Mouse (Mus musculus) forebrain, postnatal 0 days (tissue): ENCODE data around the gene Zyg11b. TPM values are rescaled to one million over a fixed set of nuclear protein-coding genes. Genes with fewer than 3 reads are reported as not detected.

ENCODE experiments used
- ATAC-seq: fragments of 200-750 bp; cut with Nextera tagmentation; 2 replicates; pipeline ENCODE4 v1.8.0; 2017; ENCODE audit warnings: mild to moderate bottlenecking, moderate library complexity
- DNase-seq: peaks from one replicate; pipeline ENCODE4 v3.0.0-alpha.2; 2015
- H3K27ac ChIP-seq: fragments of 300-500 bp; sonication (generic); 2 replicates; pipeline ENCODE4 v1.5.1; 2014; ENCODE audit warnings: low read depth, mild to moderate bottlenecking, antibody characterized with exemption, low read length, moderate library complexity, mixed read lengths
- H3K27me3 ChIP-seq: fragments of 300-500 bp; sonication (generic); 2 replicates; pipeline ENCODE4 v1.6.1; 2014; ENCODE audit warnings: mild to moderate bottlenecking, low read length, mixed read lengths; ENCODE audit not compliant: insufficient read depth
- H3K36me3 ChIP-seq: fragments of 300-500 bp; sonication (generic); 2 replicates; pipeline ENCODE4 v1.6.1; 2014; ENCODE audit warnings: mild to moderate bottlenecking, moderate library complexity; ENCODE audit not compliant: insufficient read depth
- H3K4me1 ChIP-seq: fragments of 300-500 bp; sonication (generic); 2 replicates; pipeline ENCODE4 v1.6.1; 2014; ENCODE audit warnings: antibody characterized with exemption; ENCODE audit not compliant: insufficient read depth
- H3K4me2 ChIP-seq: fragments of 300-500 bp; sonication (generic); 2 replicates; pipeline ENCODE4 v1.6.1; 2014; ENCODE audit warnings: low read depth, mild to moderate bottlenecking, moderate library complexity
- H3K4me3 ChIP-seq: fragments of 300-500 bp; sonication (generic); 2 replicates; pipeline ENCODE4 v1.5.1; 2014; ENCODE audit warnings: low read depth, low read length, mixed read lengths
- H3K9ac ChIP-seq: fragments of 300-500 bp; sonication (generic); 2 replicates; pipeline ENCODE4 v1.6.1; 2014; ENCODE audit warnings: mild to moderate bottlenecking
- H3K9me3 ChIP-seq: fragments of 300-500 bp; sonication (generic); 2 replicates; pipeline ENCODE4 v1.6.1; 2016; ENCODE audit warnings: low read length
- CTCF ChIP-seq: sonication (generic); IDR thresholded peaks from 2 replicates; pipeline ENCODE4 v1.5.1; 2016; ENCODE audit warnings: antibody characterized with exemption, control low read depth, low read depth
- WGBS: fragments of 180-500 bp; shearing (Covaris S2); extraction: QIAGEN DNeasy Blood & Tissue Kit; methylation state at CpG from one replicate; pipeline ENCODE4 v1.1.7; 2014; 5-methylcytosine and 5-hydroxymethylcytosine counted together
- polyA plus RNA-seq: library from polyadenylated mRNA; unstranded; fragments of >200 nt; fragmentation: Nextera tagmentation; extraction: Ambion mirVana; gene quantifications from 2 replicates; pipeline ENCODE4 v1.2.1, GENCODE M21; 2015
- total RNA-seq: library from RNA; depleted of rRNA; stranded (reverse); fragments of >200 nt; gene quantifications from 2 replicates; pipeline ENCODE4 v1.2.3, GENCODE M21; 2014

The Zyg11b gene
- total and polyA plus RNA-seq, 2 experiments from 2014 or later = 23.8 to 151 TPM

DNA sequence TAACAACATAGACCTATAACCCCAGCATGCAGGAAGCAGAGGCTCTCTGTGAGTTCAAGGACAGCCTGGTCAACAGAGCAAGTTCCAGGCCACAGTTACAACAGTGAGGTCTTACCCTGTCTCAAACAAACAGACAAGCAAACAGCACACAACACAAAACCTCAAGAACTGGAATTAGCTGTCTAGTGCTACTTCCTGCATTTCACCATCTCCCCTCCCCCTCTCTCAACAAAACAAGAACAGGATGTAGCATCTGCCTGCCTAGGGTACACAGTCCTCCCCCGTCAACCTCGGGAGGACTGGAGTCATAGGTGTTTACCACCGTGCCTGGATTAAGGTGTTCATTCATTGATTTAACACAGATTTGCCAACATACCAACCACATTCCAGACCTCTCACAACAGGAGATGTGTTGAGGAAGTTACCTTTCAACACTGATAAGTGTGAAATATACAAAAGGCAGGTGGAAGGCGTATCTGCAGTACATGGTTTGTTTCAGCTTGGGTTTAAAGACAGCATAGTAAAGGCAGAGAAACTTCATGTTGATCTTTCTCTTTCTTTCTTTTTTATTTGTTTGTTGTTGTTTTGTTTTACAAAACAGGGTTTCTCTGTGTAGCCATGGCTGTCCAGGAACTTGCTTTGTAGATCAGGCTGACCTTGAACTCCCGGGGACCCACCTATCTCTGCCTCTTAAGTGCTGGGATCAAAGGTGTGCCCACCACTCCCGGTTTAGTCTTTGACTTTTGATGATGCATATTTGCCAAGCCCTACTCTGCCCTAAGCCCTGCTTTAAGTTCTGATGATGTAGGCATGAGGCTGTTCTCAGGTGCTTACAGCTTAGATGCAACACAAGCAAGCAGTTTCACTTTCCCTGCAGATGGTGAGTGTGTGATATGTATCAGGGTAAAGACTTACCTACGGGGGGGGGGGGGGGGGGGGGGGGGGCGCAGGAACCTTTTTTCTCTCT is 18.0 kb upstream of the Zyg11b start:
- no peak for TF ChIP-seq CTCF
- DNase-seq (no peak), ATAC-seq (no peak)
- no peak overlapping the region for H3K9ac ChIP-seq
- H3K27ac ChIP-seq = no peak overlapping the region
- H3K9me3 ChIP-seq = no peaks in the 10 kb centered on the region
- H3K4me1 ChIP-seq = no peaks in the 10 kb centered on the region
- no peaks in the 10 kb centered on the region for H3K27me3 ChIP-seq
- H3K4me2 ChIP-seq = no peak overlapping the region
- 93% methylated on average over 7 of the region's 8 CpGs for whole genome bisulfite sequencing
- H3K4me3 ChIP-seq = no peak overlapping the region
- H3K36me3 ChIP-seq = no peaks in the 10 kb centered on the region

DNA sequence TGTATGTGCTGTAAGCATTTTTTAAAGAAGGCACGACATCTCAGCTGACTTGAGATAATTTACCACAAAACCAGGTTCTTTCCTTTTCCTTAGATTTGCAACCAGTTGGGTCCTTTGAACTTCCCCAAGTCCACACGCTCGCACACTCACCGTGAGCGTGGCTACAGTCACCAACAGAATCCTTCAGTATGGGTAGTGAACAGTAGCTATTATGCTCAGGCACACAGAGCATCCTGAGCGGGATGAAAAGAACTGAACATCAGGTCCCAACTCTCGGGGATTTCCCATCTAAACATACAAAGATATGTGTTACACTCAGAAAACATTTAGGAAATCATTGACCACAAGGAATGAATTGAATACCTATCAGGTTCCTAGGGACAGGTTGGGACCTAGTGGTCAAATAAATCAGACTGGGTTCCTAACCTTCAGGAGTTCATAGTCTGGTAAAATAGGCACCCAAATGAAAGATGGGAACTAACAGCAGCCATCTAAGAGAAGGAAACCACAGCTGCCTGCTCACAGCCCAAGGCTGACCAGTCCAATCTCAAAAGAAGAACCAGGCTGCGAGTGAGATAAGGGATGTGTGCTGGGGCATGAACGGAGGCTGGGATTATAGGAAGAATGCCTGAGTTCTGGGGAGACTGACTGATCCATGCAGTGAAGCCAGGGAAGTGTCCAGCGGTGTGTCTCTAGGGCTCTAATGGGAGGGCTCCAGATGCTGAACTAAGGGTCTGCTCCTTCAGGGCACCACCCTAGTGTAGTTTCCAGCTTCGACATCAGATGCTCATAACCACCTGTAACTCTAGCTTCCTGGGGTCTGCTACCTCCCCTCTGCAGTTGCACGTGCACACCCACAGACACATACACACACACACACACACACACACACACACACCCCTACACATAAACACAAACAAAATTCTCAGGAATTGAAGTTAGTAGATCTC is 17.0 kb upstream of the Zyg11b start:
- H3K27ac ChIP-seq = no peak overlapping the region
- no peak for ATAC-seq
- H3K27me3 ChIP-seq = no peaks in the 10 kb centered on the region
- no peaks in the 10 kb centered on the region for H3K9me3 ChIP-seq
- H3K9ac ChIP-seq = no peak overlapping the region
- 83% methylated on average over 12 of the region's 12 CpGs for WGBS
- no peaks in the 10 kb centered on the region for H3K36me3 ChIP-seq
- DNase-seq = no peak
- no peaks in the 10 kb centered on the region for H3K4me1 ChIP-seq
- no peak for TF ChIP-seq CTCF
- H3K4me2 ChIP-seq = no peak overlapping the region
- no peak overlapping the region for H3K4me3 ChIP-seq

DNA sequence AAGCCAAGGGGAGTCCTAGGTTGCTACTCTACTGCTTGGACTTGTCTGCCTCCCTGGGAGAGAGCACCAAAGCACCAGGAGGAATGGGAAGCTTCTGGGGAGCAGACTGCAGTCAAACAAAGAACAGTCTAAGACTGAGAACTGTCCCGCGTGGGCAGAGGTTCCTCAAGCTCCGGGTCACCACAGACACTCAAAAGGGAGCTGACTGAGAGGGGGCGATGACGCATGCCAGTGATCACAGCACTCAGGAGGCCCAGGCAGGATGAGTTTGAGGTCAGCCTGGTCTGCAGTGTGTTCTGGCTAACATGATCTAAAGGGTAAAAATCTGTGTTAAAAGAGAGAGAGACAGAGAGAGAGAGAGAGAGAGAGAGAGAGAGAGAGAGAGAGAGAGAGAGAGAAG is 13.1 kb upstream of the Zyg11b start:
- Histone ChIP-seq H3K4me2 (no peak overlapping the region), H3K9ac (no peak overlapping the region), H3K4me1 (no peaks in the 10 kb centered on the region), H3K27ac (no peak overlapping the region), H3K27me3 (no peaks in the 10 kb centered on the region), H3K36me3 (no peaks in the 10 kb centered on the region), H3K9me3 (no peaks in the 10 kb centered on the region), H3K4me3 (no peak overlapping the region)
- DNase-seq = no peak
- WGBS = 58% methylated on average over 5 of the region's 5 CpGs
- ATAC-seq = no peak
- TF ChIP-seq CTCF = no peak

DNA sequence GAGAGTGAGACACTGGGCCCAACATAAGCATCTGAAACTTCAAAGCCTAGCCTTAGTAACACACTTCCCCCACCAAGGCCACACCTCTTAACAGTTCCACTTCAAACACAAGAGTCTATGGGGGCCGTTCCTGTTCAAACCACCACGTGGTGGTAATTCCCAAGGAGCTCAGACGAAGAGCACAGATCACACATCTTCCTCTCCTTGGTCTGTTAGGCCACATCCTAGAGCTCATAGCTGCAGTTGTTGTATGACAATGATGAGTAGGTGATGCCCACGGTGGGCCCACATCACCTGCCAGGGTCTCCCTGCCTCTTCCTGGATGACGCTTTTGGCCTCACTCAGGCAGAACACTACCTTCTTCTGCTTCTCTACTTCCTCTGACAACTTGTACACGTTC is 9.8 kb upstream of the Zyg11b start:
- Histone ChIP-seq H3K4me1 (no peaks in the 10 kb centered on the region), H3K27ac (no peak overlapping the region), H3K27me3 (no peaks in the 10 kb centered on the region), H3K9ac (no peak overlapping the region), H3K4me3 (no peak overlapping the region), H3K9me3 (no peaks in the 10 kb centered on the region), H3K36me3 (no peaks in the 10 kb centered on the region), H3K4me2 (no peak overlapping the region)
- WGBS = 82% methylated on average over 6 of the region's 6 CpGs
- DNase-seq = no peak
- TF ChIP-seq CTCF = no peak
- no peak for ATAC-seq

DNA sequence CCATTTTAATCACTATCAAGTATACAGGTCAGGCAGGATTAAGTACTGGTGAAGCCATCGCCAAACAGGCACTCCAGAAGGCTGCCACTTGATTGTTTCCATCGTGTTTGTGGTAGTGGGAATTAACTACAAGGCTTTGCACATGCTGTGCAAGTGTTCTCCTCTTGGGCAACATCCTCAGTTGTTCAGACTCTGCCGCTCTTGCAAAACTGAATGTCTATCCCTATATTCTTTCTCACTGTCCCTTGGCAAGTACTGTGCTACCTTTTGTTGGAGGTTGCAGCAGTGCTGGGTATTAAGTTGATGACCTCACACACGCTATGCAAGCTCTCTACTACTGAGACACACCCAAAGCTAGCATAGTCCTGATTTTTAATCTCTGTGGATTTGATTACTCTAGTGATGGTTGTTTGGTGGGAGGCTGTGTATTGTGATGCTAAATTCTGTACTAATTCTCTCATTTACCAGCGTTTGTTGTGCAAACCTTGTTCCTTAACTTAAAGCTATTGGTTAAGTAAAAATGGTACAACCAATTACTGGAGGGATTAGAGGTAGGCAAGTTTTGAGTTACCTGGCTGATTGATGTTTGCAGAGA is 1.5 kb upstream of the Zyg11b start:
- no peak for TF ChIP-seq CTCF
- peaks cover 14% of the 10 kb centered on the region for H3K4me1 ChIP-seq
- no peak overlapping the region for H3K9ac ChIP-seq
- H3K4me2 ChIP-seq = no peak overlapping the region
- WGBS = 73% methylated on average over 5 of the region's 5 CpGs
- H3K27me3 ChIP-seq = no peaks in the 10 kb centered on the region
- no peak for DNase-seq
- H3K36me3 ChIP-seq = no peaks in the 10 kb centered on the region
- H3K4me3 ChIP-seq = no peak overlapping the region
- H3K27ac ChIP-seq = no peak overlapping the region
- no peaks in the 10 kb centered on the region for H3K9me3 ChIP-seq
- ATAC-seq = no peak

DNA sequence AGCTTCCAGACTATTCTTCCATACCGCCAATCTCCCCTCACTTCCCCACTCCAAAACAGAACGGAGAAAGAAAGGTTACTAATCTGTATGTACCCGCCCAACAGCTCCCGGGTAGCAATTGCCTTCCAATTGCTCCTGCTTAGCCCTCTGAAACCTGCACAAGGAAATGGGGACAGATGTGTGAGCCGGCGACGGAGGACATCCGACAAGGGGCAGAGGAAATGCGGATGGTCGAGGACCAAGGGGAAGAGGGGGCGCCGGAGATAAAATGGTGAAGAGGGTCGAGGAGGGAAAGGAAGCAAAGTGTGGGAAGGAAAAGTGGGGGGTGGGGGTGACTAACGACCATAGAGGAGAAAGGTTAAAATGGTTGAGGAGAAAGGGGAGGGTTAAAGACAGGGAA is 630 bp downstream of the Zyg11b start:
- Histone ChIP-seq H3K4me2 (peak overlapping the region; percentile 64), H3K4me1 (peaks cover 14% of the 10 kb centered on the region), H3K27ac (peak overlapping the region; percentile 94), H3K9me3 (no peaks in the 10 kb centered on the region), H3K27me3 (no peaks in the 10 kb centered on the region), H3K9ac (peak overlapping the region; percentile 92), H3K36me3 (no peaks in the 10 kb centered on the region), H3K4me3 (peak overlapping the region; percentile 89)
- WGBS = 6% methylated on average over 14 of the region's 14 CpGs
- TF ChIP-seq CTCF = no peak
- ATAC-seq = no peak; the same call in 1 of the 2 replicates
- DNase-seq = no peak
